Mouse (Mus musculus) embryo, embryonic 11 days (tissue): ENCODE data around the gene Fitm2.
A peak's percentile ranks its signal among the peaks of the same experiment; 100 is the strongest.
"Not testable (repeated sequence)": the region's sequence is repeated elsewhere in the genome, so short reads cannot be mapped to it uniquely, and the experiment has no call there.

Experiments used
- DNase-seq: peaks from one replicate; pipeline ENCODE4 v3.0.0-alpha.2; 2015

The Fitm2 gene

GRCm38 (mm10) chr2:163462801-163463200, 9.6 kb downstream of the Fitm2 start:
- DNase-seq = no peak

- DNase-seq = no peak
Observed at GRCm38 (mm10) chr2:163462386-163462785, 10.0 kb downstream of the Fitm2 start.

GRCm38 (mm10) chr2:163461307-163461706, 11.1 kb downstream of the Fitm2 start:
- not testable (repeated sequence) for DNase-seq

- no peak for DNase-seq
Observed at GRCm38 (mm10) chr2:163460622-163461021, 11.8 kb downstream of the Fitm2 start.

GRCm38 (mm10) chr2:163459380-163459779, 13.0 kb downstream of the Fitm2 start:
- DNase-seq = no peak

GRCm38 (mm10) chr2:163458539-163459265, 13.7 kb downstream of the Fitm2 start:
- no peak for DNase-seq

- DNase-seq = no peak
Observed at GRCm38 (mm10) chr2:163453378-163453777, 19.1 kb downstream of the Fitm2 start.

- DNase-seq = no peak
Observed at GRCm38 (mm10) chr2:163452738-163453137, 19.7 kb downstream of the Fitm2 start.

- DNase-seq = no peak
Observed at GRCm38 (mm10) chr2:163450668-163451295, 21.6 kb downstream of the Fitm2 start.

GRCm38 (mm10) chr2:163449276-163449675, 23.2 kb downstream of the Fitm2 start:
- DNase-seq = no peak

GRCm38 (mm10) chr2:163447375-163447774, 25.1 kb downstream of the Fitm2 start:
- no peak for DNase-seq

- DNase-seq = no peak
Observed at GRCm38 (mm10) chr2:163444017-163444416, 28.4 kb downstream of the Fitm2 start.

GRCm38 (mm10) chr2:163443543-163443942, 28.9 kb downstream of the Fitm2 start:
- no peak for DNase-seq

- no peak for DNase-seq
Observed at GRCm38 (mm10) chr2:163439488-163439887, 32.9 kb downstream of the Fitm2 start.

- peak; percentile 80 for DNase-seq
Observed at GRCm38 (mm10) chr2:163438619-163439451, 33.6 kb downstream of the Fitm2 start.

- peak; percentile 72 for DNase-seq
Observed at GRCm38 (mm10) chr2:163438246-163438618, 34.2 kb downstream of the Fitm2 start, which contains the start of gene Gdap1l1. Gene Gdap1l1, plus strand, starts transcription at chr2:163438476.

GRCm38 (mm10) chr2:163437800-163438199, 34.6 kb downstream of the Fitm2 start:
- DNase-seq = no peak

GRCm38 (mm10) chr2:163433971-163434370, 38.5 kb downstream of the Fitm2 start:
- no peak for DNase-seq

GRCm38 (mm10) chr2:163431289-163431688, 41.1 kb downstream of the Fitm2 start:
- DNase-seq = no peak

- no peak for DNase-seq
Observed at GRCm38 (mm10) chr2:163428346-163429011, 44.0 kb downstream of the Fitm2 start.

GRCm38 (mm10) chr2:163424597-163424996, 47.8 kb downstream of the Fitm2 start, which contains the start of gene Oser1:
Gene Oser1, minus strand, starts transcription at chr2:163424697.
- DNase-seq = no peak

- no peak for DNase-seq
Observed at GRCm38 (mm10) chr2:163422895-163423660, 49.4 kb downstream of the Fitm2 start.
